Comparison of ENCODE assay signal across 1 mouse cellular context in genomic region chr11:115292631-115293375, GRCm38 (mm10).
TF ChIP-seq lines count a peak whose summit lies in the region.

No protein-coding gene starts in this region.

TF ChIP-seq in ES-E14, 5 proteins besides CTCF, POLR2A, EP300 and RAD21 (continued from another document):
- TF ChIP-seq ZC3H11A (IDR thresholded peaks at IDR 0.05; ENCODE audit: borderline replicate concordance, low read depth, low read length) = no peak
